Mouse (Mus musculus): ENCODE data around the gene Pwp2.

GRCm38 (mm10) chr10:78127046-78127870, 57.7 kb downstream of the Pwp2 start:
- no peak for TF ChIP-seq CTCF (IDR thresholded peaks at IDR 0.05)
- no peak for TF ChIP-seq EP300 (IDR thresholded peaks at IDR 0.05)

Measured in lung, postnatal 0 days (tissue).